Mouse (Mus musculus) kidney, adult 9 months (tissue): Measurements from ENCODE around the gene Tut1.

ENCODE experiments used
- DNase-seq: peaks from one replicate; pipeline ENCODE4 v3.0.0; 2022

The Tut1 gene

DNA sequence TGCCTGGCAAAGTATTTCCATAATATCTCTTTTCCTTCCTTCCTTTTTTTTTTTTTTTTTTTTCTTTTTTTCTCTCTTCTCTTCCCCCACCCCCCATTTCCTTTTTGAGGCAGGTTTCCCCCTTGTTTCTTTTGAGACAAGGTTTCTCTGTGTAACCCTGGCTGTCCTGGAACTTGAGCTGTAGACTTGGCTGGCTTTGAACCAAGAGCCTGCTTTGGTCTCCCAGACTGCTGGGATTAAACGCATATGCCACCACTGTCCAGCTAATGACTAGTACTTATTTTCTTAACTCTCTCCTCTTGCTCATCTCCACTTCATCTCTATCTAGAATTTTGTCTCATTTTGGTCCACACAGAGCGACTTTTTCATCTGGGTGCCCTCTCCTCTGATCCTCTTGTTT is 10.6 kb upstream of the Tut1 start:
- no peak for DNase-seq

DNA sequence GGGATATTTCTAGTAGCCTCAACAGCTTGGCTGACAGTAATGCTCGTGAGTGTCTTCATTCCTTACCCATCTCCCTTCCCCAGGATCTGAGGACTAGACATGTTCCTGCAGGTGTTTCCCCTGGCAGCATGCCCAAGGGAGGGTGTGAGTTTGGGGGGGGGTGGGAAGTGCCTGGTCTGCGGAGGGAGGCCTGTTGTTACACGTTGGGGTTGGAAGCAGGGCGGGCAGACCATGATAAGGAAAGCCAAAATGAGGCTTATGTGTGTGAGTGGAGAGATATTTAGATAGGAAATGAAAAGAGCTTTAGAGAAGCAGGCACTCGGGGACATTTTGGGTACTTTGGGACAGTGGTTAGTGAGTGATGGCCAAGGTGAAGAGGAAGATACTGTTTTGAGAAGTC is 9.6 kb upstream of the Tut1 start:
- DNase-seq, result no peak

DNA sequence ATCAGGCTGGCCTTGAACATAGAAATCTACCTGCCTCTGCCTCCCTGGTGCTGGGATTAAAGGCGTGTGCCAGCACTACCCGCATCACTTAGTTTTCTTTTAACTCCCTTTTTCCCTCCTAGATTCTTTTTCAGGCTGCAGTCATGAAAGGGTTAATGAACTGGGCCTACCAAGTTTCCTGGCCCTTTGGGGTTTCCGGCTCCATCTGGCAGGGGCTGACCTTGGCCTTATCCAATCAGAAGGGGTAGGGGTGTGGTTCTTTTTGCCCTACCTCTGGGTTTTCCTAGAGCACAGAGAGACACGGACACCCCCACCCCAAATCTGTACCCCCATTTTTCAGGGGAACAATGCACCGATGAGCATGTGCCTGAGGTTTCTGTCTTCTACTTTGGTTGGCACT is 8.9 kb upstream of the Tut1 start:
- DNase-seq, result peak; percentile 83

DNA sequence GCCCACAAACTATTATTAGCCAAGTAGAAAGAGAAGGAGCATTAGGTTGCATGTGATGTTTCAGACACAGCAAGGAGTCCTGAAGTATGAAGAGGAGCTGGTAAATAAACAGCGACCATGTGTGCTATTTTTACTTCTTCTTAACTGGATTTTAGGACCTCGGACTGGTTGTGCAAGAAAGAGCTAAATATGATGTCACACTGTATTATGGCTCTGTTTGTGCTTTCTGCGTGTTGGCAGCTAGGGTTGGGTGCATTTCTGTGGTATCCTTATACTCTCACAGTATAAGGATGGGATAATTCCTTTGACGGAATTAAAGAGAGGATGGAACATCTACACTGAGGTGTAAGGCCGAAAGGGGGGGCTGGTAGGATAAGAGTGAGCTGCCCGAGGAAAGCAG is 8.4 kb upstream of the Tut1 start:
- DNase-seq, result no peak

DNA sequence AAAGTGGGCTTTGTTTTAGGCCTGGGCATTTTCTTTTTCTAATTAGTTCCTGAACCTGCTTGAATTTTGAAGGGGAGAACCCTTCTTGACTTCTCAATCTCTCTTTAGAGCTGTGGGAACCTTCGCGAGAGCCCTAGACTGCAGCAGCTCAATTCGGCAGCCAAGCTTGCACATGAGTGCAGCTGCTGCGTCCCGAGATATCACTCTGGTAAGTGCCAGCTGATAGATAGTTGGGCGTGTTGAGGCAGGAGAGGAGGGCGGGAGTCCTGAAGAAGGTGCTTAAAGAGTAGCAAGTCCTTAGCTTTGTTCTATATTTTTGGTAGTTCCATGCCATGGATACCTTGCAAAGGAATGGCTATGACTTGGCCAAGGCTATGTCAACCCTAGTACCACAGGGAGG is 6.7 kb upstream of the Tut1 start:
- no peak for DNase-seq

DNA sequence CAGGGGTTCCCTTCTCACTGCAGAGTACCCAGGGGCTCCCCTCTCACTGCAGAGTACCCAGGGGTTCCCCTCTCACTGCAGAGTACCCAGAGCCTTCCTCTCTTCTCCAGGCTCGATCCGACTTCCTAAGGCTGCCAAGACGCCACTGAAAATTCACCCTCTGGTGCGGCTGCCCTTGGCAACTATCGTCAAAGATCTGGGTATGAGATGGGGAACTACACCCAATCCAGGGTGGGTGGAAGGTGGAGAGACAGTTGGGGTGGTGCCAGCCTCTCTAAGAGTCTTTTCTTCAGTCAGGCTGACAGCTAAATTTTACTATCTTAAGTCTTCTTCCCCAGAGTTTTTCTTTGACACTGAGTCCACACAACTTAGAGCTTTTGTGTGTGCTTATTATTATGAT is 3.5 kb upstream of the Tut1 start:
- no peak for DNase-seq

DNA sequence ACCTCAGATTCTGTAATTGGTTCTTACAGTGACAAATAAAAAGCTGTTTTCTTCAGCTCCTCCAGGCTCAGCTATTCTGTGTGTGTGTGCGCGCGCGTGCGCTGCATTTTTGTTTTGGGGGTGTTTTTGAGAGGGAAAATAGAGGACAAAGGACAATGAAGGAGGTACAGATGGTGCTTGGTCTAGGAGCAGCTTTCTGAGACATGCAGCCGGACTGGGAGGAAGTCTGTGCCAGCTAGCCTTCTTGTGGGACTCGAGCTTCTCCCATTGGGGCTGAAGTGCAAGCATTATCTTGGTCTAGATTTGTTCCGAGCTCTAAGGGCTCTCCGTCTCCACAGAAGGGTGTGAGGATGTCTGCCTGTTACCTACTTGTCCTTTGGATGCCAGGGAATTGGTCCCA is 1.4 kb upstream of the Tut1 start:
- DNase-seq, result no peak

DNA sequence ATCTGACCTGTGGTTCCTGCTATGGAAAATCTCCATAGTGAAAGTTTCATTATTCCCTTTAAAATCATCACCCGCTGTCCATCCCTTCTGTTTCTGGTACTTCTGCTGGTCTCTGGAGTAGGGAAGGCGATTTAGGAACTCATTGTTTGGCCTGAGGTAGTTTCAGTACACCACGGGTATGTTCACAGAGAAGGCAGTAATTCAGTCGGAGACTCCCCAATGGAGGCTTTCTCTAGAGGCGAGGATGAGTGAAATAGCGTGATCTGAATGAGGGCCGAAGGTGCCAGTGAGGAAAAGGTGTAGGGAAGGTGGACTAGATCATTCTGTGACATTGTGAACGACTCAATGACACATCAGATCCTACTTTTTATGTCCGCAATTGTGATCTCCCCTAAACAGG is 524 bp downstream of the Tut1 start:
- DNase-seq, result no peak

DNA sequence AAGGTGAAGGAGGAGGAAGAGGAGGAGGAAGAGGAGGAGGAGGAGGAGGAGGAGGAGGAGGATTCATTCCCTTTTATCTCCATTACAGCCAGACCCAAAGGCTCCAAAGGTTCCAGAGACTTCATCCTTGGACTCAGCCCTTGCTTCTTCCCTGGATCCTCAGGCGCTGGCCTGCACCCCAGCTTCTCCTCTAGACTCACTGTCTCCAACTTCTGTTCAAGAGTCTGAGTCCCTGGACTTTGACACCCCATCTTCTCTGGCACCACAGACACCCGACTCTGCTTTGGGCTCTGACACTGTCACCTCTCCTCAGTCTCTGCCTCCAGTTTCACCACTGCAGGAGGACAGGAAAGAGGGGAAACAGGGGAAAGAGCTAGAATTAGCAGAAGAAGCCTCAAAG is 8.6 kb downstream of the Tut1 start:
- peak; percentile 67 for DNase-seq

DNA sequence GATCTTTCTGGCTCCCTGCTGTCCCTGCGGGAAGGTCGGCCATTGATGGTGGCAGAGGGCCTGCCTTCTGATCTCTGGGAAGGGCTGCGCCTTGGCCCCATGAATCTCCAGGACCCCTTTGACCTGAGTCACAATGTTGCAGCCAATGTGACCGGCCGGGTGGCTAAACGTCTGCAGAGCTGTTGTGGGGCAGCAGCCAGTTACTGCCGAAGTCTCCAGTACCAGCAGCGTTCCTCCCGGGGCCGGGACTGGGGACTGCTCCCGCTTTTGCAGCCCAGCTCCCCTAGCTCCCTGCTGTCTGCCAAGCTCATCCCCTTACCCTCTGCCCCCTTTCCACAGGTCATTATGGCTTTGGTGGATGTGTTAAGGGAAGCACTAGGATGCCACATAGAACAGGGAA is 11.4 kb downstream of the Tut1 start:
- peak; percentile 24 for DNase-seq

DNA sequence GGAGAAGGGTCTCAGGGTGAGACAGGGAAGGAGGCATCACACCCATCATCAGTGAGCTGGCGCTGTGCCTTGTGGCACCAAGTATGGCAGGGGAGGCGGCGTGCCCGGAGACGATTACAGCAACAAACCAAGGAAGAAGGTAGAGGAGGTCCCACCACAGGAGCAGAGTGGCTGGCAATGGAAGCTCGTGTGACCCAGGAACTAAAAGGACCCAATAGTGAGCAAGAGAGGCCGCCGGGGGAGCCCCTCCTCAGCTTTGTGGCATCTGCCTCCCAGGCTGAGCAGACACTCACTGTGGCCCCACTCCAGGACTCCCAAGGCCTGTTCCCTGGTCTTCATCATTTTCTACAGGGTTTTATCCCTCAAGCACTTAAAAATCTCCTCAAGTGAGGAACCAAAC is 12.1 kb downstream of the Tut1 start:
- DNase-seq, result peak; percentile 52

DNA sequence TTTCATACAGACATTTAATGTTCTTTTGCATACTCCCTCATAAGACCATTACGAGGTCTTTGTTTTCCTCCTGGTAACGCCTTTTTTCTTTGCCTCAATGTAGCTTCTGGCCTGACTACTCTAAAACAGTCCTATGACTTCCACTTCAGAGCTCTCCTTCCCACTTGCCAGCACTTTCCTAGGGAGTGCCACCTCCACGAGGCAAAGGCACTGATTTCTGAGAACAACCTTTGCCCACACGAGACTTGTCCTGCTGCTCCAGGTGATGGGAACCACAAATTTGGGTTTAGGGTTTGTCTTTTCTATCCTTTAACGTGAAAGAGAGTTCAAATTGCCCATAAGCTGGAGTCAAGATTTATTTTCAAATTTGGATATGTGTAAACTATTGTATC is 12.5 kb downstream of the Tut1 start:
- DNase-seq, result no peak

DNA sequence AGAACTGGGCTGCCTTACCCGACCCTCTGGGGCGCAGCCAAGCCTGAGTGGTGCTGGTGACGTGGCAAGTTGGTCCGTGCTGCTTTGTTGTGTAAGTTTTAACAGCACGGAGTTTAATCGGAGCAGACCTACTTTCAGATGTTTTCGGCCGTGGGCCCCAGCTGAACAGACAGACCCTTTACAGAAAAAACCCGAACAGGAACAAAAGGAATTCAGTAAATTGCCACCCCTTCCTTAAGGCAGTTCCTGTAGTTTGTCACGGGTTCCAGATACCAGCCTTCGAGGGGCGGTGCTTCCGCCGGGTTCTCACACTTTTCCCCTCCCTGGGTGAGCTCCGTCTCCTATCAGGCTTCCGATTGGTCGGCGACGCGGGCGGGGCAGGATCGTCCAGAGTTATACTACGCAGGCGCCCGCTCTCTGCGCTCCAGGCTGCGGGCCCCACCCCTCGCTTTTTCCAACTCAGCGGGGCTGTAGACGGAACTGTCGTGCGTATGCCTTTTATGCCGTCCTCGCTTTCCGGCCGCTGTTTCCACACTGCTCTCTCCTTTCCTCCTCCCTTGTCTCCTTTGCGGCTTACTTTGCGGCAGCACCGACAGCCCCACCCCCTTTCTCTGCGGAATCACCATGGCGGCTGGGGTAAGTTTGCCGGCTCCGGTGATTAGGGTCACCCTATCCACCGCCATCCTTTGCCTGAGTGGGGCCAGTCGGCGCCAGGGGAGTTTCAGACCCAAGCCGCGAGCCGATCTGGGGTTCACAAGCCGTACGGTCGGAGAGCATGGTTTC is 13.1 kb downstream of the Tut1 start, which contains the start of gene Eef1g:
TSS of gene Eef1g (plus strand) at position 452 of the 783 bp plus-strand sequence.
- peak; percentile 100 for DNase-seq

DNA sequence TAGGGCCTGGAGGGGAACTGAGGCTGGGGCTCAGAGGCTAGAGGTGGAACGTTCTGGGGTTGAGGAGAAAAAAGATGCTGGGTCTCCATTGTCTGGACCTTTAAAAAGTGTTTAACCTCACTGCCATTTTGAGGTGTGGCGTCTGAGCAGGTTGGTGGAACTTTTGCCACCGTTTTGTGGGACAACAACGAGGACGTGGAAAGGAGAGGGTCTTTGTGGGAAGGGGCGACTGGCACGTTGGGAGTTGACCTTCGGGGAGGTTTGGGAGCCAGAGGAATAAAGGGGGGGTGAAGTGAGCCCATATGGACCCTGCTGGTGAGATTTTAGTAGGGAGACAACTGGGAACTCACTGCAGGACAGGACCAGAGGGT is 13.7 kb downstream of the Tut1 start:
- DNase-seq, result no peak

DNA sequence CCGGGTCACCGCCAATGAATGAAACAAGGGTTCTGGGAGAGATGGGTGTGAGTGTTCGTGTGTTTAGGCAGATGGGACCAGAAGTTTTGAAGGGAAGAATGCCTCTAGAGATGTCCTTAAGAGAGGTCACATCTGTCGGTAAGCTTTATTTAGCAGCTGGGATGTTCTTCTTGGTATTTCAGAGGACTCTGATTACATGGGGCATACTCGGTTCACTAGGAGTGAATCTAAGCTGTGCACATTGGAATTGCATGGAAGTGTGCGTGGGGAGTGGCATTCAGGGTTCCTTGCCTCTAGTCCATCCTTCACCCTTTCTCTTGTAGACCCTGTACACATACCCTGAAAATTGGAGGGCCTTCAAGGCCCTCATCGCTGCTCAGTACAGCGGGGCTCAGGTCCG is 14.2 kb downstream of the Tut1 start:
- DNase-seq, result no peak

DNA sequence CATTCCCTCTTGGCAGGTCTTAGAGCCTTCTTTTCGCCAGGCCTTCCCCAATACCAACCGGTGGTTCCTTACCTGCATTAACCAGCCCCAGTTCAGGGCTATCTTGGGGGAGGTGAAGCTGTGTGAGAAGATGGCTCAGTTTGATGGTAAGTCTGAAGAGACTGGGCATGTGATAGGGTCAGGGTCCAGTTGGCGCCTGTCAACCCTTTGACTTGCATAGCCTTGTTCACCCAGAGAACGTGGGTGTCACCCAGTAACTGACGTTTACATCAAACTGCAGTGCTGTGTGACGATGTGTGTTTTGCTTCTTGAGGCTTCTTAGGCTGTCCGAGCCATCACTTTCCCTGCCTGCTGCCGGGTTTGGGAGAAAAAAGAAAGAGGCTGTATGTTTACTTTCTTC is 18.8 kb downstream of the Tut1 start:
- peak; percentile 60 for DNase-seq

DNA sequence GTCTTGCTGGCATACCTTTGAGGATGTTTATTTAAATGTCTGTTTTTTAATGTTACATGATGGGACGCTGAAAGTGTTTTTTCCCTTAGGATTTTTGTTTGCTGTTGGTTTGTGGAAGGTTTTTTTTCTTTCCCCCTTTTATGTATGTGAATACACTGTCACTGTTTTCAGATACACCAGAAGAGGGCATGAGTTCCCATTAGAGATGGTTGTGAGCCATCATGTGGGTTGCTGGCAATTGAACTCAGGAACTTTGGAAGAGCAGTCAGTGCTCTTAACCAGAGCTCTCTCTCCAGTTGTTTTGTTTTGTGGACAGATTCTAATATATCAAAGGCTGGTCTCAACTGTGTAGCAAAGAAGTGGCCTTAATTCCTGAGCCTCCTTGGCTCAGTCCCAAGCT is 21.0 kb downstream of the Tut1 start:
- no peak for DNase-seq

DNA sequence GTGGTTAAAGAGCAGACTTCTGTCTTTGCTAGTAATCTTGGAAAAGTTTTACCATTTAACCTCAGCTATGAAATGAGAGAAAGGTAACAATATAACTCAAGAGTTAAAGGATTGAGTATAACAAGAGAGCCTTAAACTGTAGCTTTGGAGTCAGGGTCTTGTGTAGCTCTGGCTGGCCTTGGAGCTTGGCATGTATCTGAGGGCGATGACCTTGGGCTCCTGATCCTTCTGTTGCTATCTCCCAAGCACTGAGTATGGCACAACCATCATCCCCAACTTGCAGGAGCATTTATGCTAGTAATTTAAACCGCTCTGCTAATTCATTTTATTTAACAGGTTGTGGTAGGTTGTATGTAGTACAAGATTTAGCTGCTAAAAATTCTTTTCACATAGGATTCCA is 21.8 kb downstream of the Tut1 start:
- DNase-seq, result no peak

DNA sequence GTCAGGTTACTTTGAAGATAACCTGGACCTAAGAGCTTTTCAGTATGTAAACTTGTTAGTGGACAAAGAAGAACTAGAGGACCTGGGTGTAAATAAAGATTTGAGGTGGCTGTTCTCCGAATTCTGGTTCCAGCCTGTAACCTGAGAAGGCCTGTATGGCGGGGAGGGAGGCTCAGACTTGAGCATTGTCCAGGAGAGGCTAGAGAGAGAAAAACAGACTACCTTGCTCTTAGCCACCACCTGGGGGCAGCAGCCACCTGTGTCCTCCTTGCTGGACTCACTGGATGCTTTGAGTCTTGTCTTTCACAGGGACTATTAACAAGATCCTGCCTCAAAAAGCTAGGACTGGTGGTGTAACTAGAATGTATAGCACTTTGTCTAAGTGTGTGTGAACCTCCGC is 22.9 kb downstream of the Tut1 start:
- peak; percentile 59 for DNase-seq

DNA sequence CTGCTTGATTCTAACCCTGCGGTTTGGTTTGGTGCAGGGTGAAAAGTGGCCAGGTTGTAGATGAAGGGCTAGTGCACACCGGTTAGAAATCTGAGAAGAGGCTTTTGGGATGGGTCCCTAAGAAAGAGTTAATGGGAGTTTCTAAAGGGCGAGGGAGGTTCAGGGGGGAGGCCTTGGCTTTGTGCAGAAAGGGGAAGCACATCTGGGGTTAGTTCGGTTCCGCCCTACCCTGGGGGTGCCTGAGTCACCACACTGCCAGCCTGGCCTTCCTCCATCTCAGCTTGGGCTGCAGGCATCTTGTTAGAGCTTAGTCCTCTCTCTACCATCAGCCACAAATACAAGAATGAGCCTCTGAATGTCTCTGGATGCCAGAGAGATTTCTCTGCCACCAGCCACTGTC is 27.1 kb downstream of the Tut1 start:
- DNase-seq, result no peak

DNA sequence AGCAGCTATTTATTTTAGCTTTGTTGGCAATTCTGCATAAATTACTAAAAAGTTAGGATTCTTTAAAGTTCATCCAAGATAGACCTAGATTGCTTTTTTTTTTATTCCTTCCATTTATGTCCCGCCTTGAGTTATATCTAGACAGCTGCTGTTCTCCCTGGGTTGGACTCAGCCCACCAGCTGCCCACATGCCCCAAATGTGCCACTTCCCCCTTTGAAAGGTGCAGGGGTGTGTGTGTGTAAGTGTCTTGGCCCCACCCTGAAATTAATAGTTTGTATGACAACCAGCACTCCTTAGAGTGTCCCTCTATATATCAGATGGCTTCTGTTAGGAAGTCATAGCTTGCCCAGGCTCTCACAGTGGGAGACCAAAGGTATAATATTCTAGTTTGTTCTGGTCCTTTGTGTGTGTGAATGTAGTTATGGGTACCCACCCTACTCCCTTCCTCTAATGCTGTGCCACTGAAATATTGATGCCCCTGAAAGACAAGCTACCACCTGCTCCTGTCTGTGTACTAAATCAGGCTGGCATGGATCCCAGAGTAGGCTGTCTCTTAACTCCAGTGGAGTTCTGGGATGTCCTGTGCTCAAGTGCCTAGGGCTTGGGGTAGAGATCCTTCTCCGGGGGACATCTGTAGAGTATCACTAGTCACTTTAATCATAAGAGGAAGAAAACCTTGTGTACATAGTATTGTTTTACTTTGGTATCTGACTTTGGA is 28.0 kb downstream of the Tut1 start:
- DNase-seq, result no peak

DNA sequence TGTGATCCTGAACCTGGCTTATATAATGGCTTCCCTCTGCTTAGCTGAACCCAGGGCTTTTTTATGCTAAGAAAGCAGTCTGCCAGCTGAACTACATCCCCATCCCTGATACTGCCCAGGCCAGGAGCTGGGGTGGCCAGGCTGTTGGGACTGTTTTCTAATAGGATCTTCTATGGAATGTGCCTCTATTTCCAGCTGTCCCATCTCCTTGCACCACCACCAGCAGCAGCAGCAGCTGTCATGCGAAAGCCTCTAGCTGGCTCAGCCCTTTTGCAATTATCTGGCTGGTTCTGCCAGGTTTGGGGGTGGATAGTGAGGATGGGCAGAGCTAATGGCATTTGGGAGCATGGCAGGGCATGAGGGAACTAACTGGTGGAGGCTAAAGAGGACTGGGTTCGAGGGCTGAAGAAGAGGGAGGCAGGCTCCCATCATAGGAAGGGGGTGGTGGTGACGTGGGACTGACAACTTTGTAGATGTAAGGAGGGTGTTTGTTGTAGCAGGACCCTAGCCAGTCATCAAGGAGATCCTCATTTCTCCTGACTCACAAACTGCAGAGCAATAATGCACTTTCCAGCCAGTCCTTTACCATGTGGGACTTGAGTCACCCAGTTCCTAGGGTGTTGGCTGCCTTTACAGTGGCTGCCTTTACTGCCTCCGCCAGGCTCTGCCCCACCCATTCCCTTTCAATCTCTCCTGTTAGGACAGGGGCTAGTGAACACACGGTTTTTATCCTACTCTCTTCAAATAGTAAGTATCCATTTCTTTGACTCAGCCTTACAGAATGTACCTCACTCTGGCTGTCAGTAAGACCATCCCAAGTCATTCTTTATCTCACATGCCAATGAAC is 28.9 kb downstream of the Tut1 start:
- no peak for DNase-seq

DNA sequence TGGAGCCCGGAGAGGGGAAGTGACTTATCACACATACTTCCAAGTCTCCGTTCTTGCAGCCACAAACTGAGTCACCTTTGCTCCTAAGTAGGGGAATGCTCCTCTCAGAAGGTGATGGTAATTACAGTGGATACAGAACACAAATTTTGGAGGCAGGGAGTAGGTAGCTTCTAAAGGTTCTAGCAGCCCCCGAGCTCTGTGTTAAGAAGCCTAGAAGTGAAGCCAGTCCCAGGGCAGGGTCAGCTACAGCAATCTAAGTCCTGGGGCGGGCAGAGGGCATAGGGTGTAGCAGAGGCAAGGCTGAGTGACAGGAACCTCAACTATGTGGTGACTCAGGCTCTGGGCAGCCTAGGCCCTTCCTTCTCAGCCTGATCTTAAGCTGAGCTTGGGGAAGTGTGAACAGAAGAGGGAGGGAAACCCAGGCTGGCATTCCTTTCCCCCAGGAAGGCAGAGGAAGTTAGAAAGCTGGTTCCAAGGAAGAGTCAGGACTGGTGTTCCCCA is 29.6 kb downstream of the Tut1 start:
- no peak for DNase-seq
